Mouse (Mus musculus): ENCODE results near the gene Scrn1. TPM values are rescaled to one million over a fixed set of nuclear protein-coding genes. Genes with fewer than 3 reads are reported as not detected.

The Scrn1 gene
- polyA plus RNA-seq, 1 experiment: 12.7 TPM

DNA sequence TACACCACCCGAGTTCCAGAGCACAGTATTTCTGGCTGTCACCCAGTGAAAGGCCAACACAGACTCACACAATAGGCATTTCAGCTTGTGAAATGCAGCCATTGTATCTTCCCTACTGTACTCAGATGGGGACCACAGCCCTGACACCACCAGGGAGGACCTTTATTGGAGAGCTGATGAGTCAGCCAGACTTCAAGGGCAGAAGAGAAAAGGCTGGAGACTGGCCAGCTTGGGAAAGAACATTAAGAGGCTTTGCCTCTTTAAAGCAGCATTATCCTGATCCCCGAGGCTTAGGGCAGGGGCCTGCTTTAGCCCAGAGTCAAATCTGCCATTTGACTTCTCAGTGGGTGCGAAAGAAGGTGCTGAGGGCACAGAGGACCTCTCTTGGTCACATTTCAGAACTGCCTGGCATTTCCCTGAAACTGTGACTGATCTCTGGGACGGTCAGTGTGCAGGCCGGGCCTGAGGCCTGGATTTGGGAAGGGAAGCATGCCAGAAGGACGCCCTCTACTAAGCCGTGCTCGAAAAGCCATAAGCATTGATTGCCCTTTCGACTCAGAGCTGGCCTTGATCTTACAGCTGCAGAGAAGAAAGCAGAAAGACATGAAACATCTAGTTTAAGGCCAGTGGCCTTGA lies 25.9 kb downstream of the Scrn1 start:
- H3K4me1 ChIP-seq (ENCODE audit: control insufficient read depth, insufficient read depth, low read length): no peaks in the 10 kb centered on the region
- no peak for TF ChIP-seq POLR2A (IDR thresholded peaks at IDR 0.05; ENCODE audit: borderline replicate concordance, extremely low read depth, low read depth, low read length)
- TF ChIP-seq CTCF (IDR thresholded peaks at IDR 0.05; ENCODE audit: insufficient read depth, low read length): no peak
- DNase-seq: no peak
- H3K4me3 ChIP-seq (replicated peaks; ENCODE audit: extremely low read depth, low read depth, low read length): no peak overlapping the region
- 68% methylated on average over 9 of the region's 9 CpGs for WGBS

GRCm38 (mm10) chr6:54539396-54539795 lies 26.9 kb downstream of the Scrn1 start:
- 87% methylated on average over 7 of the region's 7 CpGs for WGBS
- TF ChIP-seq POLR2A (IDR thresholded peaks at IDR 0.05; ENCODE audit: borderline replicate concordance, extremely low read depth, low read depth, low read length): no peak
- TF ChIP-seq CTCF (IDR thresholded peaks at IDR 0.05; ENCODE audit: insufficient read depth, low read length): no peak
- no peak overlapping the region for H3K4me3 ChIP-seq (replicated peaks; ENCODE audit: extremely low read depth, low read depth, low read length)
- no peak for DNase-seq
- no peaks in the 10 kb centered on the region for H3K4me1 ChIP-seq (ENCODE audit: control insufficient read depth, insufficient read depth, low read length)

GRCm38 (mm10) chr6:54538773-54539173 lies 27.5 kb downstream of the Scrn1 start:
- WGBS: 54% methylated on average over 3 of the region's 3 CpGs
- H3K4me3 ChIP-seq (replicated peaks; ENCODE audit: extremely low read depth, low read depth, low read length): no peak overlapping the region
- H3K4me1 ChIP-seq (ENCODE audit: control insufficient read depth, insufficient read depth, low read length): no peaks in the 10 kb centered on the region
- DNase-seq: no peak
- TF ChIP-seq POLR2A (IDR thresholded peaks at IDR 0.05; ENCODE audit: borderline replicate concordance, extremely low read depth, low read depth, low read length) (no peak), CTCF (IDR thresholded peaks at IDR 0.05; ENCODE audit: insufficient read depth, low read length) (no peak)

- no peak for DNase-seq
- WGBS: 81% methylated on average over 7 of the region's 7 CpGs
- TF ChIP-seq POLR2A (IDR thresholded peaks at IDR 0.05; ENCODE audit: borderline replicate concordance, extremely low read depth, low read depth, low read length) (no peak), CTCF (IDR thresholded peaks at IDR 0.05; ENCODE audit: insufficient read depth, low read length) (no peak)
- no peak overlapping the region for H3K4me3 ChIP-seq (replicated peaks; ENCODE audit: extremely low read depth, low read depth, low read length)
- no peaks in the 10 kb centered on the region for H3K4me1 ChIP-seq (ENCODE audit: control insufficient read depth, insufficient read depth, low read length)
These were observed 29.2 kb downstream of the Scrn1 start for GRCm38 (mm10) chr6:54537053-54537452.

- no peak for TF ChIP-seq CTCF (IDR thresholded peaks at IDR 0.05; ENCODE audit: insufficient read depth, low read length)
- TF ChIP-seq POLR2A (IDR thresholded peaks at IDR 0.05; ENCODE audit: borderline replicate concordance, extremely low read depth, low read depth, low read length): no peak
- Histone ChIP-seq H3K4me1 (ENCODE audit: control insufficient read depth, insufficient read depth, low read length) (peaks cover 3% of the 10 kb centered on the region), H3K4me3 (replicated peaks; ENCODE audit: extremely low read depth, low read depth, low read length) (no peak overlapping the region)
- 64% methylated on average over 4 of the region's 4 CpGs for WGBS
- DNase-seq: no peak
These were observed 30.8 kb downstream of the Scrn1 start for GRCm38 (mm10) chr6:54535485-54535884.

GRCm38 (mm10) chr6:54531048-54531481 lies 35.2 kb downstream of the Scrn1 start:
- H3K4me3 ChIP-seq (replicated peaks; ENCODE audit: extremely low read depth, low read depth, low read length): no peak overlapping the region
- WGBS: 33% methylated on average over 8 of the region's 8 CpGs
- H3K4me1 ChIP-seq (ENCODE audit: control insufficient read depth, insufficient read depth, low read length): peaks cover 3% of the 10 kb centered on the region
- DNase-seq: no peak
- TF ChIP-seq CTCF (IDR thresholded peaks at IDR 0.05; ENCODE audit: insufficient read depth, low read length) (no peak), POLR2A (IDR thresholded peaks at IDR 0.05; ENCODE audit: borderline replicate concordance, extremely low read depth, low read depth, low read length) (no peak)

DNA sequence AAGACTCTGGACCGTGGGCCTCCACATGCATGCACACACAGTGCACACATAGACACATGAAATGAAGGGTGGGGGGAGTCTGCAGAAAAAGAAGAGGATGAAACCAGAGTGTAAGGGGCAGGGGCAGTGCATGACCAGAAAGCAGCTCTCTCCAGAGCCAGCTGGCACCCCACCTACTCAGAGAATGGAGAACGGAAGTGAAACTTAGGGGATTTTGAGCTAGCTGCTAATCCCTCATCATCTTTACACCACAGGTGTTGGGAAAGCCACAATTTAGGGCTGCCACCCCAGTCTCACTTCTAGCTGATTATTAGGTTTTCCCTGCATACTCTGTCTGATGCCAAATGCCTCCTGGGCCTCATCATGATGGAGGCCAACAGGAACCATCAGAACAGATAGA lies 36.1 kb downstream of the Scrn1 start:
- 83% methylated on average over 2 of the region's 2 CpGs for WGBS

GRCm38 (mm10) chr6:54528666-54529065 lies 37.6 kb downstream of the Scrn1 start:
- H3K4me3 ChIP-seq (replicated peaks; ENCODE audit: extremely low read depth, low read depth, low read length): no peak overlapping the region
- TF ChIP-seq CTCF (IDR thresholded peaks at IDR 0.05; ENCODE audit: insufficient read depth, low read length) (no peak), POLR2A (IDR thresholded peaks at IDR 0.05; ENCODE audit: borderline replicate concordance, extremely low read depth, low read depth, low read length) (no peak)
- H3K4me1 ChIP-seq (ENCODE audit: control insufficient read depth, insufficient read depth, low read length): peaks cover 3% of the 10 kb centered on the region
- 88% methylated on average over 8 of the region's 8 CpGs for WGBS
- DNase-seq: no peak

More for the DNA sequence above, 36.1 kb downstream of the Scrn1 start:
- no peak overlapping the region for H3K4me3 ChIP-seq (replicated peaks; ENCODE audit: extremely low read depth, low read depth, low read length)
- peaks cover 3% of the 10 kb centered on the region for H3K4me1 ChIP-seq (ENCODE audit: control insufficient read depth, insufficient read depth, low read length)
- TF ChIP-seq CTCF (IDR thresholded peaks at IDR 0.05; ENCODE audit: insufficient read depth, low read length) (no peak), POLR2A (IDR thresholded peaks at IDR 0.05; ENCODE audit: borderline replicate concordance, extremely low read depth, low read depth, low read length) (no peak)
- DNase-seq: no peak

- WGBS: 59% methylated on average over 5 of the region's 5 CpGs
- TF ChIP-seq CTCF (IDR thresholded peaks at IDR 0.05; ENCODE audit: insufficient read depth, low read length) (no peak), POLR2A (IDR thresholded peaks at IDR 0.05; ENCODE audit: borderline replicate concordance, extremely low read depth, low read depth, low read length) (no peak)
- no peak for DNase-seq
- Histone ChIP-seq H3K4me1 (ENCODE audit: control insufficient read depth, insufficient read depth, low read length) (no peaks in the 10 kb centered on the region), H3K4me3 (replicated peaks; ENCODE audit: extremely low read depth, low read depth, low read length) (no peak overlapping the region)
These were observed 47.5 kb downstream of the Scrn1 start for GRCm38 (mm10) chr6:54518758-54519157.

DNA sequence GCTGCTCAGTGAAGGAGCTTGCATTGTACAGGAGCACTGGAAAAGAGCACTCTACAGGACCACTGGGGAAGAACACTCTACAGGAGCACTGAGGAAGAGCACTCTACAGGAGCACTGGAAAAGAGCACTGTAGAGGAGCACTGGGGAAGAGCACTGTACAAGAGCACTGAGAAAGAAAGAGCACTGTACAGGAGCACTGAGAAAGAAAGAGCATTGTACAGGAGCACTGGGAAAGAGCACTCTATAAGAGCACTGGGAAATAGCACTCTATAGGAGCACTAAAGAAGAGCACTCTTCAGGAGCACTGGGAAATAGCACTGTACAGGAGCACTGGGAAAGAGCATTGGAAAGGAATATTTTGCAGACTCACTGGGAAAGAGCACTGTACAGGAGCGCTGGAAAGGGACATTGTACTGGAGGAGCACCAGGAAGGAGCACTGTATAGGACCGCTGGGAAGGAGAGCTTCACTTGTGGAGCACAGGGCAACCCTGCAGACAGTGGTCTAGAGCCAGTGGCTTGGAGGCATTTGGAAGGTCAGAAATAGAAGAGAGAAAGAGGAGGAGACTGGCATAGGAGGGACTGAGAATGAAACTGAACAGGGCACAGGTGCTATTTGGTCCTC lies 49.7 kb downstream of the Scrn1 start:
- no peak for TF ChIP-seq CTCF (IDR thresholded peaks at IDR 0.05; ENCODE audit: insufficient read depth, low read length)
- TF ChIP-seq POLR2A (IDR thresholded peaks at IDR 0.05; ENCODE audit: borderline replicate concordance, extremely low read depth, low read depth, low read length): no peak
- DNase-seq: no peak
- Histone ChIP-seq H3K4me1 (ENCODE audit: control insufficient read depth, insufficient read depth, low read length) (no peaks in the 10 kb centered on the region), H3K4me3 (replicated peaks; ENCODE audit: extremely low read depth, low read depth, low read length) (no peak overlapping the region)
- 85% methylated on average over 2 of the region's 2 CpGs for WGBS

Measured in lung, adult 2 months (tissue).